Mouse (Mus musculus) urinary bladder, postnatal 10 days (tissue): ENCODE measurements around the gene Lypd4.
"Not testable (repeated sequence)": the region's sequence is repeated elsewhere in the genome, so short reads cannot be mapped to it uniquely, and the experiment has no call there.

Experiments used
- DNase-seq: peaks from one replicate; pipeline ENCODE4 v3.0.0; 2022; ENCODE audit warnings: low spot score

Lypd4 gene

DNA sequence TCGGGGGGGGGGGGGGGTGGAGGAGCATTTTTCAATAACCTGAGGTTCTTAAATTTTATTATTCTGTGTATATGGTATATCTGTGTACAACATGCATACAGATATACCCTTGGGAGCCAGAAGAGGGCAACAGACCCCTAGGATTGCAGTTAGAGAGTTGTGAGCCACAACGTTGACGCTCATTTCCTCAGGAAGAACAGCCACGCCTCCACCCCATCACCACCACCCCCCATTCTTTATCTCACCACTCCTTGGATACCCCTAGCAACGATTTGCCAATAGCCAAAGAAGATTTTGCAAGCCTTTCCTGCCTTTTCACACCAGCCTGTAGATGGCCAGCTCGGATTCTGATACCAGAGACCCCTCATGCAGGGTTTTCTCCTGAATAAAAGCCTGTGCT is 24.0 kb downstream of the Lypd4 start:
- no peak for DNase-seq

DNA sequence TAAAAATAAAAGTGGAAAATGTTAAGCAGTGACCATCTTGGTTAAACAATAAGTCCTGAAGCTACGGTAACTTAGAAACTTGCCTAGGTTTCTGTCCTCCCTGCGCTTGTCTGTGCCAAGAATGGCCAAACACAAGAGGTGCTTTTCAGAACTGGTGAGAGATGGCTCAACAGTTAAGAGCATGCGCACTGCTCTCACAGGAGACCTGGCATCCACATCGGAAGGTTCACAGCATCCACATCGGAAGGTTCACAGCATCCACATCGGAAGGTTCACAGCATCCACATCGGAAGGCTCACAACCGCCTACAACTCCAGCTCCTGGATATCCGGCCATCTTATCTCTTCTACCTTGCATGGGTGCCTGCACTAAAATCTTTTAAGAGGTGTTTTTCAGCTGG is 24.6 kb downstream of the Lypd4 start:
- DNase-seq = no peak

DNA sequence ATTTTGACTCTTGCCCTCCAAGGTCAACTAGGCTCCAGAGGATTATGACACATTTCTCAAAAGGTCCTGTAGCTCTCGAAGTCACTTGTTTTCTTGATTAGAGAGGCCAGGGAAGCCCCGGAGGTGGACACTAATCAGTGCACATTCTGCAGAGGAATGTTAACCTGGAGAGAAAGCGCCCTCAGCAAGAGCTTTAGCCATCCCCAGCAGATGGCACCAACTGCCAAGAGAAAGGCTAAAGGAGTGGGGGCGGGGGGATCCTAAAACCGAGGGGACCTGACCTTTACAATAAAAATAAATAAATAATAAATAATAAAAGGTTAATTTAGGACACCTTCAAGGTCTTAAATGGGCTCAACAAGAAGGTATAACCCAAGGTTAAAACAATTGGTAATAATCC is 25.6 kb downstream of the Lypd4 start:
- DNase-seq = no peak

DNA sequence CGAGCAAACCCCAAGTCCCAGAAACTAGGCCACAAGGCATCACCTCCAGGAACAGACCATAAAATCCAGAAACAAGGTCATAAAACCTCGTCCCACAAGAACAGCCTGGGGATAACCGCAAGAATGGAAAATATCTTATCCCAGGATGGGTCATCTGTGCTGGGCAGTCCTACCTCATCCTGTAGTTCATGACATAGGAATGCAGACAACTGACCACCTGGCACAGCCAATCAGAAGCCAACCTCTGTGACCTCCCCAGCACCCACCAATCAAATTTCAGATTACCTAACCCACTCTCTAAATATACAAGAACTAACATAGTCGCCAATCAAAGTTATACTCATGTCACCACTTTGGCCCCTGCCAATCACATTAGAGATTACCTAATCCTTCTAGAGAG is 28.7 kb downstream of the Lypd4 start:
- no peak for DNase-seq

DNA sequence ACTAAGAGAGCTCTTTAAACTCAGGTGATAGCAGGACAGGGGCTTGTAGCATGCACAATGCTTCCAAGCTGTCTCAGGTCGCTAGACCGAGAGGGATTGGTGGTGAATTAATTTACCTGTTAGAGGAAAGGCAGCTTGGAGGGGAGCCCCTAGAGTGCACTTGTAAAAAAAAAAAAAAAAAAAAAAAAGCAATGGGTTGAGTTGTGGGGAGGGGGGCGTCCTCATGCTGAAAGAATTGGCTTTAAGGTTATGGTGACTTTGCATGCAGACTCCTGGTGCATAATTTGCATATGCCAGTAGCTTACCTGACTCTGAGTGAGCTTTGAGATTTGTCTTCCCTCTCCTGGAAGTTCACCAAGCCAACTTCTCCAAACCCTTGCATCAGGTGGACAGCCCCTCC is 29.4 kb downstream of the Lypd4 start:
- no peak for DNase-seq

DNA sequence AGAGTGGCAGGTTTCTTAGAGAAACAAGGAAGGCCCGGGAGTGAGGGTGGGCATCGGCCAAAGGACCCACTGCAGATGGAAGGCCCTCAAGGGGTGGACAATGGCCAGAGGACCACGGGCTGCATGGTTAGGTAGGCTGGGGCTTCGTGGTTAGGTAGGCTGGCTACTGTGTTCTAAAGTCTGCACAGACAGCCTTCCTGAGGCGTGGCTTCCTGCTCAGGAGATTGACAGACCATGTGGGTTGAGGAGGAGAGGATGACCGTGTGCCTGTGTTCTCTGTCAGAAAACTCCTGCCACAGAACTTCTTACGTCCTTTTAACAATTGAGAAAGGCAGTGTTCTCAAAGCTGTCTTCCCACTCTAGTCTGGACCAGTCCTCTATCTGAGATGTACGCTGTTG is 30.3 kb downstream of the Lypd4 start:
- no peak for DNase-seq

DNA sequence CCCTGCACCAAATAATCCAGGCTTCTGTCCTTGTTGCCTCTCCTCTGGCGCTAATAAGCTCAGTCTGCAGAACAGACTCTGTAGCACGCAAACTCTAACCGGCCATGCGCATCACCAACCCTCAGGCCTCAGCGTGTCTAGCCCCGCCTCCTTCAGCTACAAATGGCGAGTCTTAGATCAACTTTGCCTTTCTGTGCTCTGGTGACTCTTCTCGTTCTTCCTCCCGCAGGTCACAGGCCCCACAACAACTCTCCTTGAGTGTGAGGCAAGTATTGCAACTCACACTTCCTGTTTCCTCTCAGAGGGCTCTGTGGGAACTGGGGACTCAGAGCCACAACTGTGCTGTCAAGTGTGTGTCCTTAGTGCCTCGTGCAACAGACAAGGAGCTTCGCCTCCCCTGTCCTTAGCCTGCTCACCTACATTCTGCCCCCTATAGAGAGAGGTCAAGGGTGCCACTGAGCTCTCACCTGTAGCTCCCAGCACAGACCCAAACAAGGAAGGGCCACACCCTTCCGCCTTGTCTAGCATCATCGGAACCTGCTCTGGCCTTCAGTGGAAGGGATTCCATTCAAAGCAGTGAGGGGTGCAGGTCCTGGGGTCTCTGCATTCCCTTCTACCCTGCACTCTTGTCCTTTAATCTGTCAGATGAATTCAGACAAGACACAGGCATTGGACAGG is 30.9 kb downstream of the Lypd4 start:
- DNase-seq = not testable (repeated sequence)

DNA sequence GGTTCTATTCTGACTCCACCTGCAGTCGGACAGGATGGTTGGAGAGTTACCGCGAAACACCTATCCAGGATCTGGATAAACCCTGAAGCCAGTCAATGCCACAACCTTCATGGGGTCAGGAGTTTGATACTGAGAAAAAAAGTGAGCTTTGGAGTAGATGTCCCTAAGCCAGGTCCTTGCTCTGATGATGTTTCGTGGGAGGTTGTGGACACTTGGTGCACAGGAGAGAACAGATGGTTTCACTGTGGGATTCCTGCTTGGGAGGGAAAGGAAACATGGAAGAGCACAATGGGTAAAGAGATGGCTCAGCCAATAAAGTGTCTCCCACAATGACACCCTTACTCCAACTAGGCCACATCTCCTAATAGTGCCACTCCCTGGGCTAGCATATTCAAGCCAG is 42.6 kb downstream of the Lypd4 start:
- DNase-seq = no peak

DNA sequence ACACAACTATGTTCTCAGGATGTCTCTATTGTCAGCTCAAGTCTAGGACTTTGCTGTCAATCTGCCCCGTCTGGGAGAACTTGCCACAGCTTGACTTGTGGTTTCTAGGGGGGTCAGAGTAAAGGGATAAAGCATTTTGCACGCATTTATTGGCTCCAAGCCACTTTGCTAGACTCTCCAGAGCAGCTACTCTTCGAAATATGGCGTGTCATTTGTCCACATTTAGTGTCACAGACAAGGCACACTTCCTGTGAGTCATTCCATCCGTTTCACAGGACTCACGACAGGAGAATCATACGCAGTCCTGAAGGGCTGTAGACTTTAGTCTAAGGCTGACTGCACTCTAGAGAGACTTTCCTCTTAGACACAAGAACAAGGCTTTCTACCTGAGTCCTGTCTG is 45.3 kb downstream of the Lypd4 start:
- DNase-seq = no peak

DNA sequence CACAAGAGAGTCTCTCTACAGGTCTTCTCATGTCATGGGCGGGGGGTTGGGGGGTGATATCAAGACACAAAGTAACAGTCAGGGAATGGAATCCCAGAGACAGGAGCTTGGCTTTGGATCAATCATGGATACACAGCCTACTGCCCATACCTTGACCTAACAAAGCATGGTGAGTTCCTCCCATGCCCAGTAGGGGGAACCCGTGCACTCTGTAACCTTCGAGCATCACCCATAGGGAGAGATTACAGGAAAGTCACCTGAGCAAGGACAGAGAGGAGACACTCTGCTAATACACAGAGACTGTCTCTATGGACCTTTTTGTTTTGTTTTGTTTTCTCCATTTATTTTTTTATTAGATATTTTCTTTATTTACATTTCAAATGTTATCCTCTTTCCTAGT is 52.2 kb downstream of the Lypd4 start:
- DNase-seq = no peak
